Mouse (Mus musculus): ENCODE measurements around the gene Cd27. TPM values are rescaled to one million over a fixed set of nuclear protein-coding genes. Genes with fewer than 3 reads are reported as not detected.

The Cd27 gene
- polyA plus RNA-seq, 1 experiment: 1,056 TPM

- Histone ChIP-seq H3K36me3 (ENCODE audit: control insufficient read depth, insufficient read depth, low read length) (peaks cover 8% of the 10 kb centered on the region; the same call in 1 of the 2 replicates), H3K4me1 (replicated peaks; ENCODE audit: control insufficient read depth, insufficient read depth, low read length) (peaks cover 2% of the 10 kb centered on the region), H3K27me3 (ENCODE audit: control insufficient read depth, insufficient read depth, low read length) (no peaks in the 10 kb centered on the region), H3K27ac (ENCODE audit: control insufficient read depth, insufficient read depth, low read length) (peak overlapping the region; percentile 86; the same call in 1 of the 2 replicates), H3K4me3 (ENCODE audit: control insufficient read depth, insufficient read depth, low read length) (peak overlapping the region; percentile 86)
- no peak for TF ChIP-seq CTCF (IDR thresholded peaks at IDR 0.05; ENCODE audit: borderline replicate concordance, control insufficient read depth, extremely low read depth, insufficient read depth, low read length, poor library complexity)
- TF ChIP-seq POLR2A (IDR thresholded peaks at IDR 0.05; ENCODE audit: control insufficient read depth, extremely low read depth, insufficient read depth, low read length, poor library complexity): no peak
- WGBS: 29% methylated on average over 5 of the region's 5 CpGs
- no peak for DNase-seq
These were observed 44.0 kb downstream of the Cd27 start for GRCm38 (mm10) chr6:125192841-125193240.

GRCm38 (mm10) chr6:125192016-125192714 lies 44.6 kb downstream of the Cd27 start:
- Histone ChIP-seq H3K4me1 (replicated peaks; ENCODE audit: control insufficient read depth, insufficient read depth, low read length) (peaks cover 2% of the 10 kb centered on the region), H3K27ac (ENCODE audit: control insufficient read depth, insufficient read depth, low read length) (peak overlapping the region; percentile 86), H3K36me3 (ENCODE audit: control insufficient read depth, insufficient read depth, low read length) (peaks cover 10% of the 10 kb centered on the region), H3K4me3 (ENCODE audit: control insufficient read depth, insufficient read depth, low read length) (peak overlapping the region; percentile 86), H3K27me3 (ENCODE audit: control insufficient read depth, insufficient read depth, low read length) (no peaks in the 10 kb centered on the region)
- no peak for TF ChIP-seq CTCF (IDR thresholded peaks at IDR 0.05; ENCODE audit: borderline replicate concordance, control insufficient read depth, extremely low read depth, insufficient read depth, low read length, poor library complexity)
- DNase-seq: peak; percentile 87
- under 1% methylated on average over 34 of the region's 34 CpGs for WGBS

GRCm38 (mm10) chr6:125191332-125192015 lies 45.3 kb downstream of the Cd27 start, which contains the start of the genes Ncapd2 and Mrpl51:
Gene Ncapd2 (minus strand): TSS chr6:125191701.
Gene Mrpl51 (plus strand): TSS chr6:125191801.
- H3K36me3 ChIP-seq (ENCODE audit: control insufficient read depth, insufficient read depth, low read length): peaks cover 17% of the 10 kb centered on the region
- no peaks in the 10 kb centered on the region for H3K27me3 ChIP-seq (ENCODE audit: control insufficient read depth, insufficient read depth, low read length)
- WGBS: under 1% methylated on average over 54 of the region's 54 CpGs
- H3K4me1 ChIP-seq (replicated peaks; ENCODE audit: control insufficient read depth, insufficient read depth, low read length): peaks cover 2% of the 10 kb centered on the region
- peak within 1 kb of the TSS; percentile 86 for H3K27ac ChIP-seq (ENCODE audit: control insufficient read depth, insufficient read depth, low read length)
- peak; percentile 96 for DNase-seq
- peak; percentile 57; the same call in 1 of the 2 replicates for TF ChIP-seq CTCF (IDR thresholded peaks at IDR 0.05; ENCODE audit: borderline replicate concordance, control insufficient read depth, extremely low read depth, insufficient read depth, low read length, poor library complexity)
- 0 out of 2 replicates have a peak, but pooled peaks have one; percentile 19 for TF ChIP-seq POLR2A (IDR thresholded peaks at IDR 0.05; ENCODE audit: control insufficient read depth, extremely low read depth, insufficient read depth, low read length, poor library complexity)
- H3K4me3 ChIP-seq (ENCODE audit: control insufficient read depth, insufficient read depth, low read length): peak within 1 kb of the TSS; percentile 86

GRCm38 (mm10) chr6:125190816-125191215 lies 46.0 kb downstream of the Cd27 start:
- no peaks in the 10 kb centered on the region for H3K27me3 ChIP-seq (ENCODE audit: control insufficient read depth, insufficient read depth, low read length)
- H3K36me3 ChIP-seq (ENCODE audit: control insufficient read depth, insufficient read depth, low read length): peaks cover 24% of the 10 kb centered on the region
- H3K4me3 ChIP-seq (ENCODE audit: control insufficient read depth, insufficient read depth, low read length): no peak overlapping the region
- H3K27ac ChIP-seq (ENCODE audit: control insufficient read depth, insufficient read depth, low read length): no peak overlapping the region
- DNase-seq: no peak
- H3K4me1 ChIP-seq (replicated peaks; ENCODE audit: control insufficient read depth, insufficient read depth, low read length): peaks cover 2% of the 10 kb centered on the region
- TF ChIP-seq CTCF (IDR thresholded peaks at IDR 0.05; ENCODE audit: borderline replicate concordance, control insufficient read depth, extremely low read depth, insufficient read depth, low read length, poor library complexity) (no peak), POLR2A (IDR thresholded peaks at IDR 0.05; ENCODE audit: control insufficient read depth, extremely low read depth, insufficient read depth, low read length, poor library complexity) (no peak)

GRCm38 (mm10) chr6:125186203-125186602 lies 50.6 kb downstream of the Cd27 start:
- WGBS: 95% methylated on average over 10 of the region's 10 CpGs
- TF ChIP-seq POLR2A (IDR thresholded peaks at IDR 0.05; ENCODE audit: control insufficient read depth, extremely low read depth, insufficient read depth, low read length, poor library complexity): no peak
- no peak for TF ChIP-seq CTCF (IDR thresholded peaks at IDR 0.05; ENCODE audit: borderline replicate concordance, control insufficient read depth, extremely low read depth, insufficient read depth, low read length, poor library complexity)
- H3K36me3 ChIP-seq (ENCODE audit: control insufficient read depth, insufficient read depth, low read length): peaks cover 65% of the 10 kb centered on the region
- DNase-seq: no peak
- no peak overlapping the region for H3K27ac ChIP-seq (ENCODE audit: control insufficient read depth, insufficient read depth, low read length)
- H3K4me3 ChIP-seq (ENCODE audit: control insufficient read depth, insufficient read depth, low read length): no peak overlapping the region
- H3K4me1 ChIP-seq (replicated peaks; ENCODE audit: control insufficient read depth, insufficient read depth, low read length): no peaks in the 10 kb centered on the region
- H3K27me3 ChIP-seq (ENCODE audit: control insufficient read depth, insufficient read depth, low read length): no peaks in the 10 kb centered on the region

Other genes with a start within 250 kb of the Cd27 start
- gene Pianp, start 240.3 kb downstream of the Cd27 start, polyA plus RNA-seq (2012; rRNA removed): 5.1 and 5.5 TPM in 2 replicates
- gene Zfp384, start 227.9 kb downstream of the Cd27 start, polyA plus RNA-seq (2012; rRNA removed): 117 and 126 TPM in 2 replicates
- gene Ing4, start 197.2 kb downstream of the Cd27 start, polyA plus RNA-seq (2012; rRNA removed): 96.8 and 99.4 TPM in 2 replicates
- gene Acrbp, start 187.3 kb downstream of the Cd27 start, polyA plus RNA-seq (2012; rRNA removed): 70.8 and 89.5 TPM in 2 replicates
- gene Lpar5, start 169.1 kb downstream of the Cd27 start, polyA plus RNA-seq (2012; rRNA removed): 35.7 and 40.0 TPM in 2 replicates
- 127 and 211 TPM in 2 replicates for gene Chd4, start 141.0 kb downstream of the Cd27 start, polyA plus RNA-seq (2012; rRNA removed)
- gene Nop2, start 105.1 kb downstream of the Cd27 start, polyA plus RNA-seq (2012; rRNA removed): 26.4 and 28.6 TPM in 2 replicates
- 90.4 and 94.6 TPM in 2 replicates for gene Iffo1, start 91.8 kb downstream of the Cd27 start, polyA plus RNA-seq (2012; rRNA removed)
- gene Gapdh, start 70.5 kb downstream of the Cd27 start, polyA plus RNA-seq (2012; rRNA removed): 3,688 and 4,326 TPM in 2 replicates
- 430 and 598 TPM in 2 replicates for gene Ncapd2, start 45.3 kb downstream of the Cd27 start, polyA plus RNA-seq (2012; rRNA removed)
- gene Mrpl51, start 45.2 kb downstream of the Cd27 start, polyA plus RNA-seq (2012; rRNA removed): 68.1 and 70.7 TPM in 2 replicates
- gene Vamp1, start 21.5 kb downstream of the Cd27 start, polyA plus RNA-seq (2012; rRNA removed): 372 and 423 TPM in 2 replicates
- 64.2 and 67.6 TPM in 2 replicates for gene Tapbpl, start 5.2 kb downstream of the Cd27 start, polyA plus RNA-seq (2012; rRNA removed)
- 0.15 and 0.84 TPM in 2 replicates for gene Tuba3a, start 49.0 kb upstream of the Cd27 start, polyA plus RNA-seq (2012; rRNA removed)
- 29.3 and 30.6 TPM in 2 replicates for gene Ltbr, start 76.9 kb upstream of the Cd27 start, polyA plus RNA-seq (2012; rRNA removed)
- gene Scnn1a, start 83.6 kb upstream of the Cd27 start, polyA plus RNA-seq (2012; rRNA removed): 32.8 and 35.8 TPM in 2 replicates
- gene Tnfrsf1a, start 112.4 kb upstream of the Cd27 start, polyA plus RNA-seq (2012; rRNA removed): 140 and 149 TPM in 2 replicates
- 2.4 and 2.5 TPM in 2 replicates for gene Plekhg6, start 143.8 kb upstream of the Cd27 start, polyA plus RNA-seq (2012; rRNA removed)